Mouse (Mus musculus) testis, adult 2 months (tissue): Measurements from ENCODE around the gene Kctd12b.

Experiments
- CTCF ChIP-seq: fragments of 200-500 bp; IDR thresholded peaks from 2 replicates; pipeline ENCODE4 v1.5.1; 2012; ENCODE audit warnings: low read depth, mild to moderate bottlenecking, inconsistent platforms, low read length, moderate library complexity; ENCODE audit not compliant: control insufficient read depth, insufficient read depth, insufficient replicate concordance
- POLR2A ChIP-seq: fragments of 200-500 bp; IDR thresholded peaks from 2 replicates; pipeline ENCODE4 v1.6.1; 2012; ENCODE audit warnings: low read depth, mild to moderate bottlenecking, inconsistent platforms, low read length, moderate library complexity; ENCODE audit not compliant: control insufficient read depth

- no peak for TF ChIP-seq POLR2A
- TF ChIP-seq CTCF = no peak
Measured at GRCm38 (mm10) chrX:153724400-153724799, 28.2 kb upstream of the Kctd12b start.
